Mouse (Mus musculus): ENCODE measurements around the gene Pard3.

GRCm38 (mm10) chr8:127243351-127243750 lies 179.7 kb downstream of the Pard3 start:
- TF ChIP-seq CTCF (IDR thresholded peaks at IDR 0.05; ENCODE audit: low read depth) (no peak), EP300 (optimal IDR thresholded peaks at IDR 0.05) (no peak)

All from stomach, postnatal 0 days (tissue).